Mouse (Mus musculus): ENCODE data around the gene Mamld1. TPM values are rescaled to one million over a fixed set of nuclear protein-coding genes. Genes with fewer than 3 reads are reported as not detected.

Mamld1 gene
- total and polyA plus RNA-seq, 3 experiments = not detected

GRCm38 (mm10) chrX:71131464-71131863, 81.4 kb downstream of the Mamld1 start:
- H3K27ac ChIP-seq (ENCODE audit: control insufficient read depth, low read depth, low read length) = no peak overlapping the region
- no peak overlapping the region for H3K4me3 ChIP-seq (ENCODE audit: control insufficient read depth in 1 of 2, insufficient read depth in 1 of 2, low read depth in 2 of 2, low read length in 2 of 2)
- no peaks in the 10 kb centered on the region for H3K79me2 ChIP-seq (ENCODE audit: control insufficient read depth, insufficient read depth, low read length, poor library complexity)
- TF ChIP-seq CTCF (IDR thresholded peaks at IDR 0.05 in 2 of 3, conservative IDR thresholded peaks at IDR 0.05 in 1 of 3; ENCODE audit: control insufficient read depth in 1 of 3, insufficient read depth in 1 of 3, low read depth in 2 of 3, low read length in 3 of 3, poor library complexity in 1 of 3, severe bottlenecking in 1 of 3) (peak; percentile 24 to 44 (median 25); a peak in 5 of 6 replicates), MAX (IDR thresholded peaks at IDR 0.05; ENCODE audit: low read length) (no peak), SMC3 (IDR thresholded peaks at IDR 0.05; ENCODE audit: low read depth, low read length) (peak; percentile 35; the same call in 1 of the 2 replicates)
- peak; percentile 19 for DNase-seq (ENCODE audit: low read depth, low spot score)
- no peaks in the 10 kb centered on the region for H3K9me3 ChIP-seq (replicated peaks; ENCODE audit: insufficient read depth, low read length)
- no peaks in the 10 kb centered on the region for H3K27me3 ChIP-seq (ENCODE audit: control insufficient read depth in 1 of 2, insufficient read depth in 2 of 2, low read length in 2 of 2)
- no peak overlapping the region for H3K9ac ChIP-seq (ENCODE audit: control insufficient read depth, low read depth, low read length, poor library complexity, severe bottlenecking)
- no peaks in the 10 kb centered on the region for H3K36me3 ChIP-seq (ENCODE audit: control insufficient read depth in 1 of 2, insufficient read depth in 2 of 2, low read length in 2 of 2)
- no peaks in the 10 kb centered on the region for H3K4me1 ChIP-seq (ENCODE audit: control insufficient read depth in 1 of 2, insufficient read depth in 2 of 2, low read length in 2 of 2)

GRCm38 (mm10) chrX:71141390-71141789, 91.3 kb downstream of the Mamld1 start:
- H3K27me3 ChIP-seq (ENCODE audit: control insufficient read depth in 1 of 2, insufficient read depth in 2 of 2, low read length in 2 of 2) = peaks cover 0 to 1% of the 10 kb centered on the region in 2 experiments; a peak in 1 of 4 replicates
- TF ChIP-seq EP300 (IDR thresholded peaks at IDR 0.05; ENCODE audit: low read depth in 1 of 2, low read length in 2 of 2) = no peak
- TF ChIP-seq POLR2AphosphoS5 (IDR thresholded peaks at IDR 0.05; ENCODE audit: borderline replicate concordance, low read depth, low read length) = no peak
- no peak for TF ChIP-seq CTCF (IDR thresholded peaks at IDR 0.05 in 2 of 3, conservative IDR thresholded peaks at IDR 0.05 in 1 of 3; ENCODE audit: control insufficient read depth in 1 of 3, insufficient read depth in 1 of 3, low read depth in 2 of 3, low read length in 3 of 3, poor library complexity in 1 of 3, severe bottlenecking in 1 of 3)
- TF ChIP-seq POLR2A (IDR thresholded peaks at IDR 0.05; ENCODE audit: control insufficient read depth in 1 of 2, insufficient read depth in 1 of 2, low read depth in 1 of 2, low read length in 2 of 2, poor library complexity in 1 of 2) = no peak
- H3K4me1 ChIP-seq (ENCODE audit: control insufficient read depth in 1 of 2, insufficient read depth in 2 of 2, low read length in 2 of 2) = no peaks in the 10 kb centered on the region
- H3K9ac ChIP-seq (ENCODE audit: control insufficient read depth, low read depth, low read length, poor library complexity, severe bottlenecking) = no peak overlapping the region
- no peak overlapping the region for H3K4me3 ChIP-seq (ENCODE audit: control insufficient read depth in 1 of 2, insufficient read depth in 1 of 2, low read depth in 2 of 2, low read length in 2 of 2)
- H3K27ac ChIP-seq (ENCODE audit: control insufficient read depth, low read depth, low read length) = no peak overlapping the region
- no peaks in the 10 kb centered on the region for H3K36me3 ChIP-seq (ENCODE audit: control insufficient read depth in 1 of 2, insufficient read depth in 2 of 2, low read length in 2 of 2)
- H3K9me3 ChIP-seq (replicated peaks; ENCODE audit: insufficient read depth, low read length) = no peaks in the 10 kb centered on the region
- H3K79me2 ChIP-seq (ENCODE audit: control insufficient read depth, insufficient read depth, low read length, poor library complexity) = no peaks in the 10 kb centered on the region
- DNase-seq (ENCODE audit: low read depth, low spot score) = no peak

DNA sequence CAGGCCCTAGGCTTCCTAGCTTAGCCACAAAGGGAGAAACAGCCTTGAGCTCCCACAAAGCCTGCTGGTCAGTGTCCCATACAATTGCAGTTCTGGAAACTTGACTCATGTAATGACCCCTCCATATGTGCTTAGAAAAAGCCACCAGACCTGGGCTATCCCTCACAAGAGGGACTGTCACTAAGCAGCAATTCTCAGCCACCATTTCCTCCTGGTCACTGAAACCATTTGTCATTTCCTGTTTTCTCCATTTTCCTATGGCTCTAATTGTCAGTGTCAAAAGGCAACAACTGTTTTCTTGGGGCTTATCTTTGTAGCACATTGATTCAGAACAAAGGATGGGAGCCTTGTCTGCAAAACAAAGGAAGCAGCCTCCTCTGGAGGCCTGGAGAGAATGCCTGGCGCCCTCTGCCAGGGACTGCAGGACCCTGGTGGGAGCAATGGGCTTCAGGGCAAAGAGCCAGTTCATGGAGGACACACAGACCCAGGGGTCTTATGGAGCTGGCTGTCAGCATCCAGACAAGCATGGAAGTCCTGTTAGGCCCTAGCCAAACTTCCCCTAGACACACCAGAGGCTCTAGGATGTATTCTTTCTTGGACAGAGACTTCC, 99.5 kb downstream of the Mamld1 start:
- Histone ChIP-seq H3K36me3 (ENCODE audit: control insufficient read depth in 1 of 2, insufficient read depth in 2 of 2, low read length in 2 of 2) (no peaks in the 10 kb centered on the region), H3K27ac (ENCODE audit: control insufficient read depth, low read depth, low read length) (no peak overlapping the region), H3K4me1 (ENCODE audit: control insufficient read depth in 1 of 2, insufficient read depth in 2 of 2, low read length in 2 of 2) (no peaks in the 10 kb centered on the region), H3K79me2 (ENCODE audit: control insufficient read depth, insufficient read depth, low read length, poor library complexity) (no peaks in the 10 kb centered on the region), H3K9ac (ENCODE audit: control insufficient read depth, low read depth, low read length, poor library complexity, severe bottlenecking) (no peak overlapping the region), H3K4me3 (ENCODE audit: control insufficient read depth in 1 of 2, insufficient read depth in 1 of 2, low read depth in 2 of 2, low read length in 2 of 2) (no peak overlapping the region), H3K27me3 (ENCODE audit: control insufficient read depth in 1 of 2, insufficient read depth in 2 of 2, low read length in 2 of 2) (peaks cover 0 to 1% of the 10 kb centered on the region in 2 experiments; a peak in 1 of 4 replicates), H3K9me3 (replicated peaks; ENCODE audit: insufficient read depth, low read length) (no peaks in the 10 kb centered on the region)
- no peak for TF ChIP-seq TAL1 (IDR thresholded peaks at IDR 0.05; ENCODE audit: low read length)
- no peak for TF ChIP-seq SMC3 (IDR thresholded peaks at IDR 0.05; ENCODE audit: low read depth, low read length)
- TF ChIP-seq MEF2A (IDR thresholded peaks at IDR 0.05; ENCODE audit: extremely low read depth, insufficient replicate concordance, low read depth, low read length, poor library complexity, severe bottlenecking) = no peak
- TF ChIP-seq NELFE (IDR thresholded peaks at IDR 0.05; ENCODE audit: low read depth, low read length) = no peak
- no peak for TF ChIP-seq MXI1 (IDR thresholded peaks at IDR 0.05; ENCODE audit: low read depth, low read length)
- TF ChIP-seq HCFC1 (IDR thresholded peaks at IDR 0.05; ENCODE audit: low read depth, low read length) = no peak
- no peak for TF ChIP-seq MAZ (IDR thresholded peaks at IDR 0.05; ENCODE audit: low read depth, low read length)
- DNase-seq (ENCODE audit: low read depth, low spot score) = no peak

Data from MEL (cell line).